In genomic region chr2:71661438-71661837, GRCm38 (mm10) we compare ENCODE assay signal across 27 mouse cellular contexts.
DNase-seq lines count a peak whose midpoint lies in the region; ATAC-seq lines count a peak whose summit lies in the region.
"Had no signal": no experiment of that assay in that cellular context is flagged by ENCODE, and none has a peak within 500 bp of the region (broad histone marks: within the 10 kb centered on the region; RNA-seq: fewer than 3 reads in every experiment).

No protein-coding gene starts in this region.

- peak overlapping the region; percentile 23; the same call in 1 of the 2 replicates for H3K4me2 ChIP-seq in liver, embryonic 15.5 days
- H3K4me2 ChIP-seq: embryonic facial prominence, embryonic 13.5 days; forebrain, embryonic 13.5 days; heart, embryonic 15.5 days; hindbrain, embryonic 14.5 days; lung, embryonic 15.5 days; stomach, embryonic 15.5 days had no signal

- peak overlapping the region; percentile 90 for H3K4me3 ChIP-seq in megakaryocyte, embryonic 14.5 days (replicated peaks)
- no peak overlapping the region for H3K4me3 ChIP-seq in liver, embryonic 15.5 days (replicated peaks)
- no peak overlapping the region for H3K4me3 ChIP-seq in midbrain, embryonic 10.5 days
- H3K4me3 ChIP-seq: embryonic facial prominence, embryonic 13.5 days; erythroblast, embryonic 14.5 days; forebrain, embryonic 13.5 days; gastrocnemius, adult 2 months; heart, embryonic 15.5 days; lung, embryonic 15.5 days; stomach, embryonic 15.5 days had no signal

- peaks cover 94% of the 10 kb centered on the region for H3K4me1 ChIP-seq in megakaryocyte, embryonic 14.5 days
- H3K4me1 ChIP-seq in liver, embryonic 15.5 days (replicated peaks): peaks cover 25% of the 10 kb centered on the region
- peaks cover 11% of the 10 kb centered on the region for H3K4me1 ChIP-seq in midbrain, embryonic 10.5 days
- H3K4me1 ChIP-seq: embryonic facial prominence, embryonic 13.5 days; stomach, embryonic 15.5 days had no signal

- H3K27ac ChIP-seq in liver, embryonic 15.5 days (replicated peaks): peak overlapping the region; percentile 61; the same call in 1 of the 2 replicates
- H3K27ac ChIP-seq in midbrain, embryonic 10.5 days (replicated peaks): no peak overlapping the region
- H3K27ac ChIP-seq: embryonic facial prominence, embryonic 13.5 days; forebrain, embryonic 13.5 days; gastrocnemius, adult 2 months; heart, embryonic 15.5 days; hindbrain, embryonic 14.5 days; lung, embryonic 15.5 days; stomach, embryonic 15.5 days had no signal

- no peak overlapping the region for H3K9ac ChIP-seq in liver, embryonic 15.5 days
- H3K9ac ChIP-seq: embryonic facial prominence, embryonic 13.5 days; forebrain, embryonic 13.5 days; heart, embryonic 15.5 days; hindbrain, embryonic 14.5 days; lung, embryonic 15.5 days; stomach, embryonic 15.5 days had no signal

- H3K27me3 ChIP-seq in megakaryocyte, embryonic 14.5 days (replicated peaks): no peaks in the 10 kb centered on the region
- H3K27me3 ChIP-seq in liver, embryonic 15.5 days: no peaks in the 10 kb centered on the region
- H3K27me3 ChIP-seq in midbrain, embryonic 10.5 days (ENCODE audit: low read depth, poor library complexity, severe bottlenecking): no peaks in the 10 kb centered on the region; the same call in 1 of the 2 replicates
- H3K27me3 ChIP-seq: CH12.LX; embryonic facial prominence, embryonic 13.5 days; forebrain, embryonic 13.5 days; heart, embryonic 15.5 days; lung, embryonic 15.5 days; stomach, embryonic 15.5 days had no signal

- no peaks in the 10 kb centered on the region for H3K9me3 ChIP-seq in megakaryocyte, embryonic 14.5 days
- no peaks in the 10 kb centered on the region for H3K9me3 ChIP-seq in liver, embryonic 15.5 days (replicated peaks)
- no peaks in the 10 kb centered on the region for H3K9me3 ChIP-seq in midbrain, embryonic 10.5 days (replicated peaks)
- H3K9me3 ChIP-seq: embryonic facial prominence, embryonic 13.5 days; forebrain, embryonic 13.5 days; G1E; heart, embryonic 15.5 days; lung, embryonic 15.5 days; stomach, embryonic 15.5 days had no signal

- no peak for ATAC-seq in megakaryocyte, adult 5-6 weeks (ENCODE audit: poor library complexity, severe bottlenecking)
- peak; percentile 15 to 30; a peak in 1 of 4 replicates for ATAC-seq in hematopoietic stem cell, adult 5-6 weeks (replicated peaks in 1 of 2; ENCODE audit: insufficient read depth in 1 of 2, low FRiP score in 2 of 2, low TSS enrichment in 1 of 2, low read depth in 1 of 2, poor library complexity in 2 of 2, severe bottlenecking in 2 of 2)
- no peak for ATAC-seq in liver, embryonic 15.5 days (ENCODE audit: insufficient read depth)
- ATAC-seq: forebrain, embryonic 13.5 days; midbrain, embryonic 16.5 days had no signal

- peaks cover 28% of the 10 kb centered on the region for H3K36me3 ChIP-seq in megakaryocyte, embryonic 14.5 days (replicated peaks; ENCODE audit: low read length)
- no peaks in the 10 kb centered on the region for H3K36me3 ChIP-seq in liver, embryonic 15.5 days (replicated peaks)
- no peaks in the 10 kb centered on the region for H3K36me3 ChIP-seq in midbrain, embryonic 10.5 days
- H3K36me3 ChIP-seq: embryonic facial prominence, embryonic 13.5 days; G1E; heart, embryonic 15.5 days; lung, embryonic 15.5 days; stomach, embryonic 15.5 days had no signal

- DNase-seq in adrenal gland, adult (ENCODE audit: inconsistent age in 2 of 2, low spot score in 1 of 2): no peak
- no peak for DNase-seq in midbrain, embryonic 10.5 days (ENCODE audit: low spot score)
- no peak for DNase-seq in kidney, postnatal 25 days
- no peak for DNase-seq in thymus, postnatal 0 days (ENCODE audit: low spot score)
- DNase-seq: adrenal gland, postnatal 14 days; B cell, adult 2 months; cerebellum, adult 9-10 months; embryo, embryonic 11 days; gastrocnemius, adult 2 months; heart, postnatal 36 days; kidney, adult 9 months; kidney, postnatal 14 days; thymus, postnatal 36 days had no signal

Comparison
In these comparisons a context has a peak if more than half of its experiments do, and no peak if none do; other contexts are left out.
1. ATAC-seq: peak in hematopoietic stem cell, adult 5-6 weeks (2 of 2); none in megakaryocyte, adult 5-6 weeks (single experiment) and liver, embryonic 15.5 days (single experiment).